In the genomic region with DNA sequence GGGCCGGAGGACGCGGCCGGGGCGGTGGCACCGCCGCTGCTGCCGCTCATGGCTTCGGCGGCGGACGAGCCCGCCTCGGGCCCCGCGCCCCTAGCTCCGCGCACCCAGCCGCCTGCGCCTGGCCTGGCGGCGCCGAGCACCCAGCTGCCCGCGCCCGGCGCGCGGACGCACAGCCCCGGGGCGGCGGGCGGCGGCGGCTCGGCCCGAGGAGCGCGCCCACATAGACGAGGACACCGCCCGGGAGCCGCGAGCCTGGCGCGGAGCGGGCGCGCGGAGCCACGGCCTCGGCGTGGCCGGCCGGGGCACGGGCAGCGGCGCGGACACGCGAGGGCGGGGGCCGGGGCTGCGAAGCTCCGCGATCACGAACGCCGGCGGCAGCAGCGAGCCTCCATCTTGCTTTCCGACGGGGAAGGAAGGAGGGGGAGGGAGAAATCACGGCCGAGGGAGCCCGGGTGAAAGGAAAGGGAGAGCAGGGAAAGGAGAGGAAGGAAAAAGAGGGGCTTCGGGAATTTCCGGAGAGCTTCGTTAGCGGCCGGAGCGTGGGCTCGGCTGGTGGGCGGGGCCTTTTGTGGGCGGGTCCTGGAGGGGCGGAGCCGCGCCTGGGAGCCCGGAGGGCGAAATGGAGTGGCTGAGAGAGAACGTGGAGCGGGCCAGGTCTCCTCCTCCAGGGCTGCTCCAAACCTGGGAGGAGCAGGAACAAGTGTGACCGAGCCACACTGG, we compare ENCODE assay signal across 8 mouse cellular contexts. TPM values are rescaled to one million over a fixed set of nuclear protein-coding genes. Genes with fewer than 3 reads are reported as not detected.
DNase-seq lines count a peak whose midpoint lies in the region; ATAC-seq and TF ChIP-seq lines count a peak whose summit lies in the region.

A gene (minus strand): TSS at position 402 of the 720 bp plus-strand sequence.

- intact Hi-C loops in heart, postnatal 36 days (cut with DNase I), result loop anchor here (1.0 to 10.0 kb wide), 6 partner anchors 29 to 401 kb away; no protein-coding TSS in a partner anchor

- H3K4me3 ChIP-seq in E14TG2a.4 (replicated peaks; ENCODE audit: low read length), result peak within 1 kb of the TSS; percentile 84
- peak within 1 kb of the TSS; percentile 63 for H3K4me3 ChIP-seq in forebrain, postnatal 0 days (ENCODE audit: low read depth, low read length)
- H3K4me3 ChIP-seq in neural tube, embryonic 14.5 days (ENCODE audit: low read depth, low read length), result peak within 1 kb of the TSS; percentile 96
- H3K4me3 ChIP-seq in testis, adult 2 months (ENCODE audit: control insufficient read depth, low read depth, low read length), result peak within 1 kb of the TSS; percentile 96

- peak; percentile 39; the same call in 1 of the 2 replicates for TF ChIP-seq POLR2A in testis, adult 2 months (IDR thresholded peaks at IDR 0.05; ENCODE audit: control insufficient read depth, low read depth, low read length)

- H3K4me1 ChIP-seq in E14TG2a.4 (replicated peaks; ENCODE audit: low read depth, low read length), result peaks cover 21% of the 10 kb centered on the region; the same call in 1 of the 2 replicates
- peaks cover 18% of the 10 kb centered on the region for H3K4me1 ChIP-seq in forebrain, postnatal 0 days (ENCODE audit: insufficient read depth)
- H3K4me1 ChIP-seq in neural tube, embryonic 14.5 days (ENCODE audit: control insufficient read depth, insufficient read depth, low read length), result peaks cover 36% of the 10 kb centered on the region
- H3K4me1 ChIP-seq in testis, adult 2 months (ENCODE audit: control insufficient read depth, insufficient read depth, low read length), result peaks cover 17% of the 10 kb centered on the region

- peak; percentile 98 for DNase-seq in forebrain, postnatal 0 days
- peak; percentile 98 for DNase-seq in heart, postnatal 36 days
- DNase-seq in layer of hippocampus, adult 18-20 months (ENCODE audit: low spot score in 2 of 2), result peak; percentile 96 to 97
- DNase-seq in lung, adult 18-20 months, result peak; percentile 98 to 99

- no peak for TF ChIP-seq CTCF in E14TG2a.4 (conservative IDR thresholded peaks at IDR 0.05; ENCODE audit: low read length)
- TF ChIP-seq CTCF in forebrain, postnatal 0 days (IDR thresholded peaks at IDR 0.05; ENCODE audit: low read depth), result no peak
- no peak for TF ChIP-seq CTCF in testis, adult 2 months (IDR thresholded peaks at IDR 0.05; ENCODE audit: control insufficient read depth, insufficient read depth, insufficient replicate concordance, low read depth, low read length)

- no peaks in the 10 kb centered on the region for H3K36me3 ChIP-seq in E14TG2a.4 (ENCODE audit: insufficient read depth, low read length)
- H3K36me3 ChIP-seq in forebrain, postnatal 0 days (ENCODE audit: insufficient read depth), result no peaks in the 10 kb centered on the region
- H3K36me3 ChIP-seq in neural tube, embryonic 14.5 days (ENCODE audit: control insufficient read depth, insufficient read depth, low read length), result no peaks in the 10 kb centered on the region
- no peaks in the 10 kb centered on the region for H3K36me3 ChIP-seq in testis, adult 2 months (ENCODE audit: control insufficient read depth, insufficient read depth, low read length)

- WGBS in forebrain, postnatal 0 days, result 4% methylated on average over 78 of the region's 94 CpGs
- WGBS in neural tube, embryonic 14.5 days, result under 1% methylated on average over 90 of the region's 94 CpGs

- H3K27me3 ChIP-seq in E14TG2a.4 (ENCODE audit: insufficient read depth, low read length), result peaks cover 87% of the 10 kb centered on the region
- no peaks in the 10 kb centered on the region for H3K27me3 ChIP-seq in forebrain, postnatal 0 days (ENCODE audit: insufficient read depth, low read length)
- H3K27me3 ChIP-seq in neural tube, embryonic 14.5 days (ENCODE audit: control insufficient read depth, insufficient read depth, low read length), result no peaks in the 10 kb centered on the region
- H3K27me3 ChIP-seq in testis, adult 2 months (ENCODE audit: control insufficient read depth, insufficient read depth, low read length), result no peaks in the 10 kb centered on the region; the same call in 1 of the 2 replicates

- H3K4me2 ChIP-seq in forebrain, postnatal 0 days (ENCODE audit: low read depth), result peak within 1 kb of the TSS; percentile 69
- peak within 1 kb of the TSS; percentile 83 for H3K4me2 ChIP-seq in neural tube, embryonic 14.5 days (ENCODE audit: low read depth, low read length)

- no peaks in the 10 kb centered on the region for H3K9me3 ChIP-seq in E14TG2a.4 (ENCODE audit: low read length)
- H3K9me3 ChIP-seq in forebrain, postnatal 0 days (ENCODE audit: low read length), result no peaks in the 10 kb centered on the region
- no peaks in the 10 kb centered on the region for H3K9me3 ChIP-seq in neural tube, embryonic 14.5 days (ENCODE audit: control insufficient read depth, low read length)

- peak within 1 kb of the TSS; percentile 99 for H3K27ac ChIP-seq in forebrain, postnatal 0 days (ENCODE audit: low read depth, low read length)
- peak within 1 kb of the TSS; percentile 99 for H3K27ac ChIP-seq in neural tube, embryonic 14.5 days (ENCODE audit: low read depth, low read length)
- peak within 1 kb of the TSS; percentile 76 for H3K27ac ChIP-seq in testis, adult 2 months (ENCODE audit: control insufficient read depth, insufficient read depth, low read depth, low read length)

- peak; percentile 92 for ATAC-seq in cerebellum, adult (ENCODE audit: insufficient number of reproducible peaks, low FRiP score, low TSS enrichment)
- peak; percentile 94 for ATAC-seq in forebrain, postnatal 0 days
- ATAC-seq in neural tube, embryonic 14.5 days (ENCODE audit: low read depth), result peak; percentile 95

- H3K9ac ChIP-seq in forebrain, postnatal 0 days, result peak within 1 kb of the TSS; percentile 94
- peak within 1 kb of the TSS; percentile 99 for H3K9ac ChIP-seq in neural tube, embryonic 14.5 days (replicated peaks; ENCODE audit: low read depth, low read length)

RNA-seq across cellular contexts. Expression of the gene that starts here (rescaled TPM):
- 206 and 214 TPM in 2 replicates for total RNA-seq in forebrain, postnatal 0 days (2014; rRNA removed)
- polyA plus RNA-seq in forebrain, postnatal 0 days (2015; fragmentation: Nextera tagmentation; extraction: Ambion mirVana), result 14.1 and 21.9 TPM in 2 replicates
- 10 to 100 TPM; 34.6 to 39.9 TPM for total RNA-seq in heart, postnatal 36 days (2021)
- total RNA-seq in layer of hippocampus, adult 18-20 months (2021), result 100 to 1,000 TPM; 283 to 296 TPM
- 65.1 and 73.4 TPM in 2 replicates for polyA plus RNA-seq in neural tube, embryonic 14.5 days (2014; fragmentation: Nextera tagmentation; extraction: Ambion mirVana)
- 18.8 and 24.3 TPM in 2 replicates for polyA plus RNA-seq in testis, adult 2 months (2012; rRNA removed)

Comparison
In these comparisons a context has a peak if more than half of its experiments do, and no peak if none do; other contexts are left out.
1. Peak in every context shown above with its lines: DNase-seq, ATAC-seq, H3K4me3 ChIP-seq and H3K27ac ChIP-seq.